Mouse (Mus musculus): Measurements from ENCODE around the gene Heca. TPM values are rescaled to one million over a fixed set of nuclear protein-coding genes. Genes with fewer than 3 reads are reported as not detected.
"Not testable (repeated sequence)": the region's sequence is repeated elsewhere in the genome, so short reads cannot be mapped to it uniquely, and the experiment has no call there.

Gene Heca
- polyA plus RNA-seq, 1 experiment from 2014 or later: 2.2 TPM

GRCm38 (mm10) chr10:17932131-17932530, 15.7 kb downstream of the Heca start:
- H3K4me2 ChIP-seq: no peak overlapping the region
- no peak overlapping the region for H3K27ac ChIP-seq (replicated peaks)
- H3K4me3 ChIP-seq (replicated peaks): no peak overlapping the region
- no peaks in the 10 kb centered on the region for H3K27me3 ChIP-seq
- no peaks in the 10 kb centered on the region for H3K9me3 ChIP-seq (replicated peaks)
- WGBS (ENCODE audit: insufficient replicate concordance): 60% methylated on average over 3 of the region's 3 CpGs
- ATAC-seq (ENCODE audit: insufficient read depth): no peak
- no peak overlapping the region for H3K9ac ChIP-seq
- no peaks in the 10 kb centered on the region for H3K36me3 ChIP-seq (replicated peaks)
- peaks cover 12% of the 10 kb centered on the region for H3K4me1 ChIP-seq (replicated peaks)

DNA sequence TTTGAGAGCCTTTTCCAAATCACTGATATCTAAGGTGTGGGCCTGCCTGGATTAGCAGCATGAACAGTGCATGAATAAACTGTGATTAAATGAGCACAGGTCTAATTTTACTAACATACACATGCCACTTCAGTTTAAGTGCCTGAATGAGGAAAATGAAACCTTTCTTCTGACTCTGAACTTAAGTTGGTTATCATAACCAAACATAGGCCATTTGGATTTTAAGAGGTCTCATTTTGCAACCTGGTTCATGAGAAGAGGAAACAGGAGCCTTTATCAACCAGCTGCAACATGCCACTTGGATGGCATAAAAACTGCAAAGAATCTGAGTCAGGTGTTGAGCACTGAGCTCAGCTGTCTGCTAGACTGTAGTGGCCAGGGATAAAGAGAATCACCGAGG, 16.7 kb downstream of the Heca start:
- WGBS (ENCODE audit: insufficient replicate concordance): 39% methylated on average over 1 of the region's 1 CpGs
- Histone ChIP-seq H3K4me3 (replicated peaks) (no peak overlapping the region), H3K9ac (no peak overlapping the region), H3K27ac (replicated peaks) (no peak overlapping the region), H3K4me1 (replicated peaks) (peaks cover 12% of the 10 kb centered on the region), H3K9me3 (replicated peaks) (no peaks in the 10 kb centered on the region), H3K4me2 (no peak overlapping the region), H3K27me3 (no peaks in the 10 kb centered on the region), H3K36me3 (replicated peaks) (no peaks in the 10 kb centered on the region)
- no peak for ATAC-seq (ENCODE audit: insufficient read depth)

DNA sequence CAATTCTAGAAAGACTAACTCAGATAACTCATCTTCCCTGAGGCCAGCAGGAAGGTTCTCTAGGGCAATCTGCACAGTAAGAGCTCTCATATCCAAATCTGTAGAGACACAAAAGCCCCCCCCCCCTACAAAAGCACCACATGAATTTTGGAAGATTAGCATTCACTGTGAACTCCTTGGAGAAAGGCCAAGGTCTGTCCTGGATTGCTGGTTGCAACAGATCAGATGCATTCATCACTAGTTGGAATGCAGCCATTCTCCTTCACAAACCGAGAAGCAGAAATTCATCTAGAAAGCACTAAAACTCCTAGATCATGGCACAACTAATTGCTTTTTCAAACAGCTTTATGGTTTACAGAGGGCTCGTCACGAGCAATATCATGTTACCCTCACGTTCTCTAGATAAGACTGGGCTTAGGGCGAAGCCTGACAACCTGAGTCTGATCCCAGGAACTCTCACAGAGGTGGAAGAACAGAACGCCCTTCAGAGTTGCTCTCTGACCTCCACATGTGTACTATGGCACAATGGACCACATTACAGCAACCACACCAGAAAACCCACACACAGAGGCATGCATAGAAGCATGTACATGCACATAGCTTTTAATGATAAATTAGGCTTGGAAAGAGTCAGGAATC, 17.3 kb downstream of the Heca start:
- no peak for ATAC-seq (ENCODE audit: insufficient read depth)
- H3K4me1 ChIP-seq (replicated peaks): peaks cover 12% of the 10 kb centered on the region
- H3K36me3 ChIP-seq (replicated peaks): no peaks in the 10 kb centered on the region
- H3K9ac ChIP-seq: no peak overlapping the region
- 33% methylated on average over 6 of the region's 6 CpGs for WGBS (ENCODE audit: insufficient replicate concordance)
- no peaks in the 10 kb centered on the region for H3K9me3 ChIP-seq (replicated peaks)
- H3K4me3 ChIP-seq (replicated peaks): no peak overlapping the region
- no peak overlapping the region for H3K27ac ChIP-seq (replicated peaks)
- no peaks in the 10 kb centered on the region for H3K27me3 ChIP-seq
- H3K4me2 ChIP-seq: no peak overlapping the region

GRCm38 (mm10) chr10:17925200-17925599, 22.7 kb downstream of the Heca start:
- Histone ChIP-seq H3K4me3 (replicated peaks) (no peak overlapping the region), H3K9ac (no peak overlapping the region), H3K4me2 (no peak overlapping the region), H3K27me3 (no peaks in the 10 kb centered on the region), H3K9me3 (replicated peaks) (no peaks in the 10 kb centered on the region), H3K36me3 (replicated peaks) (no peaks in the 10 kb centered on the region), H3K27ac (replicated peaks) (no peak overlapping the region), H3K4me1 (replicated peaks) (peaks cover 9% of the 10 kb centered on the region; the same call in 1 of the 2 replicates)
- 76% methylated on average over 3 of the region's 3 CpGs for WGBS (ENCODE audit: insufficient replicate concordance)
- no peak for ATAC-seq (ENCODE audit: insufficient read depth)

DNA sequence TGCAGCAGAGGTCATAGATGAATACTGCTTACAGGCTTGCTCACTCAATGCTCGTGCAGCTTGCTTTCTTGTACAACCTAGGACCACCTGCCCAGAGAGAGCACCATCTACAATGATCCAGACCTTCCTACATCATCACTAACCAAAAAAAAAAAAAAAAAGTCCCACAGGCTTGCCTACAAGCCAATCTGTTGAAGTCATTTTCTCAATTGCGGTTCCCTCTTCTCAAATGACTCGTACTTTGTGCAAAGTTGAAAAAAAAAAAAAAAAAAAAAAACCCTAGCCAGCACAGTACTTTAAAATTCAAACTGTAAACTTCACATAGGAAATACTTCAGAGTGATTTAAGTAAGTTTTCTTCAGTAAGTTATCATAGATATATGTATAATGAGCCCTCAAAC, 23.7 kb downstream of the Heca start:
- ATAC-seq (ENCODE audit: insufficient read depth): no peak
- Histone ChIP-seq H3K4me1 (replicated peaks) (peaks cover 10% of the 10 kb centered on the region; the same call in 1 of the 2 replicates), H3K27ac (replicated peaks) (no peak overlapping the region), H3K27me3 (no peaks in the 10 kb centered on the region), H3K9ac (no peak overlapping the region), H3K9me3 (replicated peaks) (no peaks in the 10 kb centered on the region), H3K36me3 (replicated peaks) (no peaks in the 10 kb centered on the region), H3K4me3 (replicated peaks) (no peak overlapping the region), H3K4me2 (no peak overlapping the region)
- WGBS (ENCODE audit: insufficient replicate concordance): 55% methylated on average over 3 of the region's 3 CpGs

- Histone ChIP-seq H3K36me3 (replicated peaks) (no peaks in the 10 kb centered on the region), H3K4me2 (no peak overlapping the region), H3K9ac (no peak overlapping the region), H3K9me3 (replicated peaks) (no peaks in the 10 kb centered on the region), H3K27ac (replicated peaks) (no peak overlapping the region), H3K27me3 (no peaks in the 10 kb centered on the region), H3K4me3 (replicated peaks) (no peak overlapping the region), H3K4me1 (replicated peaks) (peaks cover 16% of the 10 kb centered on the region; the same call in 1 of the 2 replicates)
- 49% methylated on average over 4 of the region's 4 CpGs for WGBS (ENCODE audit: insufficient replicate concordance)
- no peak for ATAC-seq (ENCODE audit: insufficient read depth)
Observed at GRCm38 (mm10) chr10:17921381-17921780, 26.5 kb downstream of the Heca start.

DNA sequence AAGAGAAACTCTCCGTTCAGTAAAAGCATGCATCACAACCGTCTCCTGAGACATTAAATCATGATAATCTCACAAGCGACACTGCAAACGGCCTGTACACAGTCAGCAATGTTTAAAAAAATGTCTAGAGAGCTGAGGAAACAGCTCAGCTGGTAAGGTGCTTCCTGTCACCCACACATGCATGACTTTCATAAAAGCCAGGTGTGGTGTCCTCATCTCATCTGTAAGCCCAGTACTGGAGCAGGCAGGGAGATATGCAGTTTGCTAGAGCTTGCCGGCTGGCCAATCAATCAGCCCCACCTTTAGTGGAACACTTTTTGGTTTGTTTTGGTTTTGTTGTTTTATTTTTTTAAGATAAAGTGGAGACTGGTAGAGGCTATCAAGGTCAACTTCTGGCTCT, 27.9 kb downstream of the Heca start:
- Histone ChIP-seq H3K9me3 (replicated peaks) (no peaks in the 10 kb centered on the region), H3K27me3 (no peaks in the 10 kb centered on the region), H3K4me1 (replicated peaks) (peaks cover 16% of the 10 kb centered on the region; the same call in 1 of the 2 replicates), H3K4me3 (replicated peaks) (no peak overlapping the region), H3K36me3 (replicated peaks) (peaks cover 10% of the 10 kb centered on the region; the same call in 1 of the 2 replicates), H3K4me2 (no peak overlapping the region), H3K9ac (no peak overlapping the region), H3K27ac (replicated peaks) (no peak overlapping the region)
- ATAC-seq (ENCODE audit: insufficient read depth): no peak
- 45% methylated on average over 5 of the region's 5 CpGs for WGBS (ENCODE audit: insufficient replicate concordance)

DNA sequence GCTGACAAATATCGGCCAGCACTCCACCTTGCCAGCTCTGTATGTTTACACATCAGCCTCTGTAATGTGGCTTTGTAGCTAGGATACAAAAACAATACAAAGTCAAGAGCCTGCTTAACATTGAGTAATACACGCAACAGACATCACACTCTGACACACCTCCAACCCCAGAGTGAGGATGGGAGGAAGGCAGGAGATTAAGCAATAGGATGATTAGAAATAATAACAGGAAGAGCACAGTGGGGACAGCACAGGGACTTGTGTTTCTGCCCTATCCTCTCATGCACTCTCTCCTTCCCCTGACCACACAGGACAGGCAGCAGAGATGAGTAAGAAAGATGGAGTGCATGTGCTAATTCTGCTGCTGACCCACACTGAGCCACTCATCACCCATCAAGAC, 28.8 kb downstream of the Heca start:
- H3K4me2 ChIP-seq: no peak overlapping the region
- ATAC-seq (ENCODE audit: insufficient read depth): no peak
- H3K4me1 ChIP-seq (replicated peaks): peaks cover 16% of the 10 kb centered on the region; the same call in 1 of the 2 replicates
- H3K4me3 ChIP-seq (replicated peaks): no peak overlapping the region
- no peaks in the 10 kb centered on the region for H3K27me3 ChIP-seq
- H3K36me3 ChIP-seq (replicated peaks): peaks cover 12% of the 10 kb centered on the region; the same call in 1 of the 2 replicates
- no peak overlapping the region for H3K27ac ChIP-seq (replicated peaks)
- WGBS (ENCODE audit: insufficient replicate concordance): 65% methylated on average over 2 of the region's 2 CpGs
- no peak overlapping the region for H3K9ac ChIP-seq
- no peaks in the 10 kb centered on the region for H3K9me3 ChIP-seq (replicated peaks)

DNA sequence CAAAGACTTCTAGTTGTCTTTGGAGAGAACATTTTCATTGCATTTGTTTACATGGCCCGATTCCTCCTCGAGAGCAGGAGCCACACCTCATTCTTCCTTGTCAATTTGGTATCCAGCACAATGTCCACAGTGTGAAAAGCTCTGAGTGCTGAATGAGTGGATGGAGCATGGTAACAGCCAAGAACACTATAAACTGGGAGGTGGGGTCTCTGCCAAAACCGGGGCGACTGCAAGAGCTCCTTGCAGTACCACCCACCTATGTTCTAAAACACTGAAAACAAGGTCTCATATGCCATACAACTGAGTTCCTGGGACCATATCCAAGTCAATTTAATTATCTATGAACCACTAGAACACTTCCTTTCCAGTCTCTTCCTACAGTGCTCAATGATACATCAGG, 39.1 kb downstream of the Heca start:
- H3K4me1 ChIP-seq (replicated peaks): no peaks in the 10 kb centered on the region
- no peak overlapping the region for H3K9ac ChIP-seq
- WGBS (ENCODE audit: insufficient replicate concordance): 72% methylated on average over 4 of the region's 4 CpGs
- no peak overlapping the region for H3K4me3 ChIP-seq (replicated peaks)
- no peaks in the 10 kb centered on the region for H3K9me3 ChIP-seq (replicated peaks)
- peaks cover 17% of the 10 kb centered on the region; the same call in 1 of the 2 replicates for H3K36me3 ChIP-seq (replicated peaks)
- H3K4me2 ChIP-seq: no peak overlapping the region
- no peak overlapping the region for H3K27ac ChIP-seq (replicated peaks)
- H3K27me3 ChIP-seq: no peaks in the 10 kb centered on the region
- no peak for ATAC-seq (ENCODE audit: insufficient read depth)

DNA sequence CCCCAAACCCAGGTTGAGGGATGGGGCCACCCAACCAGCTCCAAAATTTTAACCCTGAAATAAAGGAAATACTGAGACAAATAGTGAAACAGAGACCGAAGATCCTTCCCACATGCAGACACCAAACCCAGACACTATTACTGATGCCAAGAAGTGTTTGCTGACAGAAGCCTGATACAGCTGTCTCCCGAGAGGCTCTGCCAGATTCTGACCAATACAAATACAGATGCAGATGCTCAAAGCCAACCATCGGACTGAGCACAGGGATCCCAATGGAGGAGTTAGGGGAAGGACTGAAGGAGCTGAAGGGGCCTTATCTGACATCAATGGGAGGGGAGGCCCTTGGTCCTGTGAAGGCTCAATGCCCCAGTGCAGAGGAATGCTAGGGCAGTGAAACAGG, 41.5 kb downstream of the Heca start:
- not testable (repeated sequence) for H3K9ac ChIP-seq; H3K4me1 ChIP-seq (replicated peaks); H3K4me2 ChIP-seq; H3K4me3 ChIP-seq (replicated peaks); H3K27me3 ChIP-seq; ATAC-seq (ENCODE audit: insufficient read depth); H3K27ac ChIP-seq (replicated peaks); H3K9me3 ChIP-seq (replicated peaks)
- peaks cover 17% of the 10 kb centered on the region; the same call in 1 of the 2 replicates for H3K36me3 ChIP-seq (replicated peaks)
- 72% methylated on average over 3 of the region's 3 CpGs for WGBS (ENCODE audit: insufficient replicate concordance)

DNA sequence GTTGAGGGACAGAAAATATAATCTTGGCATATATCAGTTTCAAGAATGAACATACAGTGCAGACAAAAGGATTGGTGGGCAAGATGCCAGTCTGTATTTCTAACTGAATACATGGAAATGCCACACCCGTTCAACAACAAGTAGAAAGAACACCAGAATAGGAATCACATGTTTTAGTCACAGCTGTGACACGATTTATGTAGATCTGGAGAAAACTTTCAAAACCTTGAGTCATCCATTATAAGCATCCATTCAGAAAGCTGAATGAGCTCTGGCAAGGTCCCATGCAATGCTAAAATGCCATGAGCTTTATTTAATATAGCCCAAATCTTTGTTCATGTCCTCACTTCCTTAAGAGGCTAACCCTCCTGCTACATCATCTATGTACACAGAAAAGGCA, 44.4 kb downstream of the Heca start:
- Histone ChIP-seq H3K36me3 (replicated peaks) (peaks cover 17% of the 10 kb centered on the region; the same call in 1 of the 2 replicates), H3K9me3 (replicated peaks) (no peaks in the 10 kb centered on the region), H3K4me2 (no peak overlapping the region), H3K9ac (no peak overlapping the region), H3K4me1 (replicated peaks) (no peaks in the 10 kb centered on the region), H3K27ac (replicated peaks) (no peak overlapping the region), H3K27me3 (no peaks in the 10 kb centered on the region), H3K4me3 (replicated peaks) (no peak overlapping the region)
- WGBS (ENCODE audit: insufficient replicate concordance): 66% methylated on average over 2 of the region's 2 CpGs
- no peak for ATAC-seq (ENCODE audit: insufficient read depth)

DNA sequence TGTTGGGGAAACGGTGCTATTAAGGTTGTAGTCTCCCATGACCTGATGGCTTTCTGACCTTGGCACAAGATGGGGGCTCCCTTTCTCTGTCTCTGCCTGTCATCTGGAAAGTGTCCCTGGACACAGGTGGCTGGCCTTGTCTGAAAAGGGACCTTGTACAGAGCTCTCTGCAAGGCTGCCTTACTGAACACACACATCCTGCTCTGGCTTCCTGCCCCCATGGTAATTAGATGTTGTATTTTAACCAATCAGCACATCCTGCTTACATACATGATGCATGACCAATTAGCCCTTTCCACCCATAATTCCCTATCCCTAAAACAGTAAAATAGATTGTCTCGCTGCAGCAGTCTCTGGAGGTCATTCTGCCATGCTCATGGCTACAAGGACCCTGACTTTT, 67.1 kb downstream of the Heca start:
- Histone ChIP-seq H3K4me2 (no peak overlapping the region), H3K9ac (no peak overlapping the region), H3K27me3 (no peaks in the 10 kb centered on the region), H3K27ac (replicated peaks) (no peak overlapping the region), H3K36me3 (replicated peaks) (no peaks in the 10 kb centered on the region), H3K4me1 (replicated peaks) (no peaks in the 10 kb centered on the region), H3K9me3 (replicated peaks) (no peaks in the 10 kb centered on the region), H3K4me3 (replicated peaks) (no peak overlapping the region)
- 57% methylated on average over 2 of the region's 2 CpGs for WGBS (ENCODE audit: insufficient replicate concordance)
- no peak for ATAC-seq (ENCODE audit: insufficient read depth)
